Mouse (Mus musculus) G1E (cell line): ENCODE measurements around the gene Gm12169.

Source experiments
- CTCF ChIP-seq: IDR thresholded peaks from 2 replicates; pipeline ENCODE4 v1.5.1; 2012; ENCODE audit warnings: low read depth, low read length, inconsistent platforms, mixed read lengths
- GATA1 ChIP-seq: IDR thresholded peaks from 2 replicates; pipeline ENCODE4 v1.6.1; 2012; ENCODE audit warnings: borderline replicate concordance, low read length, inconsistent platforms, mixed read lengths
- GATA2 ChIP-seq: IDR thresholded peaks from 2 replicates; pipeline ENCODE4 v1.6.1; 2012; ENCODE audit warnings: low read depth, low read length, inconsistent platforms, borderline replicate concordance
- TAL1 ChIP-seq: conservative IDR thresholded peaks from 2 replicates; pipeline ENCODE4 v1.6.1; 2012; ENCODE audit warnings: low read depth, low read length, inconsistent platforms, mixed read lengths

GRCm38 (mm10) chr11:46582741-46583140 lies 58.7 kb downstream of the Gm12169 start:
- no peak for TF ChIP-seq CTCF
- no peak for TF ChIP-seq GATA1
- TF ChIP-seq TAL1 = no peak
- TF ChIP-seq GATA2 = no peak
